Mouse (Mus musculus) lung, postnatal 0 days (tissue): ENCODE data around the gene Mpst.
A peak's percentile ranks its signal among the peaks of the same experiment; 100 is the strongest.

Source experiments
- CTCF ChIP-seq: IDR thresholded peaks from 2 replicates; pipeline ENCODE4 v1.5.1; 2016; ENCODE audit warnings: antibody characterized with exemption, mild to moderate bottlenecking
- EP300 ChIP-seq: IDR thresholded peaks from 2 replicates; pipeline ENCODE4 v1.6.1; 2016; ENCODE audit warnings: antibody characterized with exemption, mild to moderate bottlenecking, control low read depth

- TF ChIP-seq CTCF (peak; percentile 12), EP300 (no peak)
Observed at GRCm38 (mm10) chr15:78450419-78450768, 44.2 kb downstream of the Mpst start.
